Mouse (Mus musculus) erythroblast, embryonic 14.5 days (primary cell): Measurements from ENCODE around the gene Tmcc1.

Experiments
- GATA1 ChIP-seq: IDR thresholded peaks from 2 replicates; pipeline ENCODE4 v1.6.1; 2012; ENCODE audit warnings: low read length, inconsistent platforms, mixed read lengths
- TAL1 ChIP-seq: IDR thresholded peaks from 3 replicates; pipeline ENCODE4 v1.6.1; 2012; ENCODE audit warnings: low read length, inconsistent platforms, mixed read lengths

GRCm38 (mm10) chr6:116044039-116044438, 149.2 kb downstream of the Tmcc1 start:
- TF ChIP-seq GATA1 (no peak), TAL1 (no peak)
